Mouse (Mus musculus): ENCODE results near the gene Tex2.
"Not testable (repeated sequence)": the region's sequence is repeated elsewhere in the genome, so short reads cannot be mapped to it uniquely, and the experiment has no call there.

Tex2 gene

GRCm38 (mm10) chr11:106506211-106506610 is 107.0 kb downstream of the Tex2 start:
- no peak for DNase-seq (ENCODE audit: low spot score)

- DNase-seq (ENCODE audit: low spot score) = no peak
These were observed 109.1 kb downstream of the Tex2 start for GRCm38 (mm10) chr11:106504129-106504528.

GRCm38 (mm10) chr11:106503425-106503717 is 109.9 kb downstream of the Tex2 start:
- DNase-seq (ENCODE audit: low spot score) = no peak

GRCm38 (mm10) chr11:106502631-106503424 is 110.4 kb downstream of the Tex2 start:
- no peak for DNase-seq (ENCODE audit: low spot score)

GRCm38 (mm10) chr11:106502159-106502505 is 111.1 kb downstream of the Tex2 start:
- no peak for DNase-seq (ENCODE audit: low spot score)

GRCm38 (mm10) chr11:106501308-106502158 is 111.7 kb downstream of the Tex2 start:
- peak; percentile 77 for DNase-seq (ENCODE audit: low spot score)

- DNase-seq (ENCODE audit: low spot score) = peak; percentile 97
These were observed 112.6 kb downstream of the Tex2 start for GRCm38 (mm10) chr11:106500393-106501307.

GRCm38 (mm10) chr11:106498739-106499379 is 114.4 kb downstream of the Tex2 start:
- DNase-seq (ENCODE audit: low spot score) = no peak

- no peak for DNase-seq (ENCODE audit: low spot score)
These were observed 115.3 kb downstream of the Tex2 start for GRCm38 (mm10) chr11:106497926-106498325.

GRCm38 (mm10) chr11:106497009-106497408 is 116.2 kb downstream of the Tex2 start:
- not testable (repeated sequence) for DNase-seq (ENCODE audit: low spot score)

GRCm38 (mm10) chr11:106492984-106493669 is 120.1 kb downstream of the Tex2 start:
- no peak for DNase-seq (ENCODE audit: low spot score)

- peak; percentile 93 for DNase-seq (ENCODE audit: low spot score)
These were observed 121.8 kb downstream of the Tex2 start for GRCm38 (mm10) chr11:106491393-106491792.

- DNase-seq (ENCODE audit: low spot score) = not testable (repeated sequence)
These were observed 122.6 kb downstream of the Tex2 start for GRCm38 (mm10) chr11:106490600-106490999.

- DNase-seq (ENCODE audit: low spot score) = no peak
These were observed 123.2 kb downstream of the Tex2 start for GRCm38 (mm10) chr11:106490057-106490456.

GRCm38 (mm10) chr11:106489036-106489693 is 124.1 kb downstream of the Tex2 start:
- DNase-seq (ENCODE audit: low spot score) = peak; percentile 57

- no peak for DNase-seq (ENCODE audit: low spot score)
These were observed 125.1 kb downstream of the Tex2 start for GRCm38 (mm10) chr11:106488126-106488561.

GRCm38 (mm10) chr11:106487733-106488115 is 125.5 kb downstream of the Tex2 start, which contains the start of gene Ern1:
TSS of gene Ern1 (minus strand) at chr11:106487852.
- DNase-seq (ENCODE audit: low spot score) = peak; percentile 85

GRCm38 (mm10) chr11:106486866-106487732 is 126.1 kb downstream of the Tex2 start:
- DNase-seq (ENCODE audit: low spot score) = peak; percentile 51
